Mouse (Mus musculus) layer of hippocampus, adult 9-11 months (tissue): ENCODE data around the gene Gucd1.
"Not testable (repeated sequence)": the region's sequence is repeated elsewhere in the genome, so short reads cannot be mapped to it uniquely, and the experiment has no call there.

Experiments
- DNase-seq: peaks from one replicate; pipeline ENCODE4 v3.0.0; 2022

Gucd1 gene

GRCm38 (mm10) chr10:75517758-75518143 lies at the start of gene Gucd1:
TSS of gene Gucd1 (minus strand) at chr10:75517972.
- peak; percentile 97 for DNase-seq

DNA sequence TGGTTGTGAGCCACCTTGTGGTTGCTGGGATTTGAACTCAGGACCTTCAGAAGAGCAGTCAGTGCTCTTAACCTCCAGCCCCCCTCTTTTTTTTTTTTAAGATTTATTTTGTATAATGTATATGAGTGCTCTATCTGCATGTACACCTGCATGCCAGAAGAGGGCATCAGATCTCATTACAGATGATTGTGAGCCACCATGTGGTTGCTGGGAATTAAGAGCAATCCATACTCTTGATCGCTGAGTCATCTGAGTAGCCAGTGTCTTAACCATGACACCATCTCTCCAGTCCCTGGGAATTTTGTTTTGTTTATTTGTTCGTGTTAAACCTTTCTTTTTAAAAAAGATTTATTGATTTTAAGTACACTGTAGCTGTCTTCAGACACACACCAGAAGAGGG lies 49.0 kb upstream of the Gucd1 start:
- DNase-seq: not testable (repeated sequence)

DNA sequence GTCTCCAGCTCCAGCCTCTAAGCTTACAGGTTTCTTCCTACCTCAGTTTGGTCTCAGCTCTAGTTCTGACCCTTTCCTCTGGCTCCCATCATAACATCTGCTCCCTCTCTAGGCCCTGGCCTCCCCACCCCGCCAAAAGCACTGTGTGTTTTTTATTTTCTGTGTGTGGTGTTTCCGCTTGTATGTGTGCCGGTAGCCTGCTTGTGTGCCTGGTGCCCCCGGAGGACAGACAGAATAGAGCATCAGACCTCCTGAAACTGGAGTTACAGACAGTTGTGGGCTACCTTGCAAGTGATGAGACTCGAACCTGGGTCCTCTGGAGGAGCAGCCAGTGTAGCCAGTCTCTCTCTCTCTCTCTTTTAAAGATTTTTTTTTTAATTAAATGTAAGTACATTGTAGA lies 48.5 kb upstream of the Gucd1 start:
- no peak for DNase-seq

- no peak for DNase-seq
Observed at GRCm38 (mm10) chr10:75565906-75566305, 48.1 kb upstream of the Gucd1 start.

DNA sequence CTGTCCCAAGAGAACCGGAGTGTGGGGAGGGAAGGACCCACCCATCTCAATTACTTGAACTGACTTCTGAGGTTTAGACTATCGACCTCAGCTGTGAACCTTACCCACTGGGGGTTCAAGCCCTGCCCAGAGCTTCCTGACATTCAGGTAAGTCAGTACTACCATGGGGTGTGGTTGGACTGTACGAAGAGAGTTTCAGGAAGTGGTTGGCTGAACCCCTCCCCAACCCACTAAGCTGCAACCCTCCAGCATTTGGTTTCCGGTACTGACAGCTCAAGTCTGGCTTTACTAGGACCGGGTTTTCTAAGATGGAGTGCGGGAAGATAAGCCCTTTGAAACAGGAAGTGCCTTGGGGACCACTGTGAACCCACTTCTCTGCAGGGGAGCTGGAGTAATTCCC lies 47.7 kb upstream of the Gucd1 start:
- DNase-seq: no peak

DNA sequence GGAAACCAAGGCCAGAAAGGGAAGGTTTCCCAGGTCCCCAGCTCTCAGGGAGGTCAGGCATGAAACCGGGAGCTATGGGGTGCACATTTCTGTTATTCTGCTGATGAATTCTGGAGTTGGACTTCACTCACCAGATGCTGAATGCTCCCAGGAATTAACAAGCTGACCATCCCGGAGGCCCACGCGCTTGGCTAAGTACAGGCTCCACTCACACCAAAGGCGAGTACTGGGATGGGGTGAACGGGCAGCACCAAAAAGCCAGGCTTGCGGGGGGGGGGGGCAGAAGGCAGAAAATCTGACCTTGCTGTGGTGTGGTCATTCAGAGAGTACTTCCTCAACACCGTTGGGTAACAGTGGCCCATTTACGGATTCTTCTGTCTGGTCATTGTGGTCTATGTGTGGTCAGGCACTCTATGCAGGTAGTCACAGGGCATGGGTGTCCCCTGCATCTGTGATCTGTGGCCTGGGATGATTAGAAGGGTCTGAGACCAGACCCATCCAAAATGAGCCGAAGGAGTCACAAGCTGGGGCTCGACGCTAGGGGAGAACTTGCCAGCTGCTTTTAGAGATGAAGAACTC lies 47.0 kb upstream of the Gucd1 start:
- DNase-seq: no peak

DNA sequence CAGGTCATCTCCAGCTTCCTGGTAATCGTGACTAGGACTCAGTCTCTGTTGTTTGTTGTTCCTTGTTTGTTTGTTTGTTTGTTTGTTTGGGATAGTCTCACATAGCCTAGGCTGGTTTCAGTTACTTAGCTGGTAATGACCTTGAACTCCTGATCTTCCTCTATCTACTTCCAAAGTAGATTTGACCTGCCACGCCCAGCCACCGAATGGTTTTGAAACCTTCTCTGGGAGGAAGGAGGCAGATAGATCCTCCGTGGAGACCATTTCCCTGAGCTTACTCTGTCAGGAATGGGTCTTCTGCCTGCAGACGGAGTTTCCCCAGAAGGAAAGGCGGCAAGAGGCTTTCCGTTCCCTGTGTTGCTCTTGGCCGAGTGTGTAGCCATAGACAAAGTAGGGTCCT lies 44.8 kb upstream of the Gucd1 start:
- DNase-seq: no peak

GRCm38 (mm10) chr10:75561071-75561654 lies 43.4 kb upstream of the Gucd1 start, which contains the start of gene Ggt1:
TSS of gene Ggt1 (plus strand) at chr10:75561604.
- DNase-seq: no peak

DNA sequence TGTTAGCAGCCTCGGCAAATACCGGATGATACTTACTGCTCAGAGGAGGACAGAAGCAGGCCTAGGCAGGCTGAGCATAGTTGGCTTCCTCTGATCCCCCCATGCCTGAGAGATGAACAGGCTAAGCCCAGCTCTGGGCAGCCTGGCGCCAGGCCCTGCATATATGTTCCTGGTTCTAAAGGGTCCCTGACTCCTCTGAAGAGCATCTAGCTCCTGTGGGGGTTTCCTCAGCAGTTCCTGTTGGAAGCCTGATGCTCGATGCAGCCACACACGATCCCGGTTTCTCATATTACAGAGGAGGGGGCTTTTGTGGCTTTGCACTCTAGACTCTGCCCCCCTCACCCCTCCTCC lies 42.8 kb upstream of the Gucd1 start:
- no peak for DNase-seq

- DNase-seq: no peak
Observed at GRCm38 (mm10) chr10:75559676-75560548, 42.1 kb upstream of the Gucd1 start, which contains the start of gene Lrrc75b. TSS of gene Lrrc75b (minus strand) at chr10:75560330.

DNA sequence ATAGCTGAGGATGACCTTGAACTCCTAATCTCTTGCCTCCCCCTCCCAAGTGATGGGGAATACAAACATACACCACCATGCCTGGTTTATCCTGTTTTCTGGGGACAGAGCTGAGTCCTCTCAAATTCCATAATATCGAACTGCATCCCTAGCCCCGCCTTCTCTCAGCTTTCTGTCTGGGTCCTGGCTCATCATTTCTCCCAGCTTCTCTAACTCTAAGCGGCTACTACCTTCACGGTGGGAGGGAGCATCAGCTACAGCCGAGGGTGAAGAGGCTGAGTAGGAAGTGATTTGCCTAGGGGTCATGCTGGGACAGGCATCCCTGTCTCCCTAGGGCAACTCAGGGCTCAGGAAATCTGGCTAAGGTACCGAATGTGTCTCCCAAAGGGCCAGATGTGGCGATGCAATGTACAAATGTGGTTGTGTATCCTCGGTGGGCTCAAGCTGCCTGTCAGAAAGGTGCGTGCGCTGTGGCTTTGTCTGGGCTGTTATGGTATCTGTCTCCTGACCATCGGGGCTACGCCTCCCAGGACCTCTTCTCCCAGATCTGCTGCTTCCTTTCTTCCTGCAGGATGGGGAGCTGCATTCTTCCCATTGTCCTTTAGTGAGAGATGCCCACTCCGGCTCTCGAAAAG lies 41.4 kb upstream of the Gucd1 start:
- DNase-seq: no peak

- peak; percentile 45 for DNase-seq
Observed at GRCm38 (mm10) chr10:75558515-75558914, 40.7 kb upstream of the Gucd1 start.

DNA sequence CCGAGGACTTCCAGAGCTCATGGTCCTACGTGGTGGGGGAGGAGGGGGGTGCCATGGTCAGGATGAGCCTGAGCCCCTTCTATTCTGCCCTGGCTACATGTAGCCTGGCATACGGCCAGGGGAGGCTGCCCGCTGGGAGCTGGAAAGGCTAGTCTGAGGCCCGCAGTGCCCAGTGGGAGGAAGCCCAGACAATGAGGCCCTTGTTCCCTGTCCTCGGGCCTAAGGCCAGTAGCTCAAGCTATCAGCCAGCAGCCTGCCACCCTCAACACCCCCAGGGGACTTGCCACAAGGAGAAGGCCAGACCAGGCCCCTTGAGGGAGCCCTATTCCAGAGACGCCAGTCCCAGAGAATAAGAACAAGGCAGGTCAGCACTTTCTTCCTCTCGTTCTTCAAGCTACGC lies 38.3 kb upstream of the Gucd1 start:
- DNase-seq: peak; percentile 92

DNA sequence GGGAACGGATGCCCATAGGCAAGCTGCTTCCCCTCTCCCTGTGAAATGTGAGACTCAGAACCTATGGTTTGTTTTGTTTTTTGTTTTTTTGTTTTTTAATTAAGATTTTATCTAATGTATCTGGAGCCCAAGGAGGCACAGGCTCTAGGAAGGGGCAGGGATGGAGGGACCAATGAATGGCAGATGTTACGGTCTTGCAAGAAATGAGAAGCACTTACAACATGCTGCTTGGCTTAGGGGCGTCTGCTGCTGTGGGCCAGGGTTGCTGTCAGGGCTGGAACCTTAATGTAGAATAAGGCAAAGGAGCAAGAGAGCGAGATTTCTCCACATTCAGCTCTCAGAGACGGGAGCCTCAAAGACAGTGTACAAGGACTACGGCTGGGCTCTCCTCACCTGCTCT lies 37.8 kb upstream of the Gucd1 start:
- DNase-seq: no peak

DNA sequence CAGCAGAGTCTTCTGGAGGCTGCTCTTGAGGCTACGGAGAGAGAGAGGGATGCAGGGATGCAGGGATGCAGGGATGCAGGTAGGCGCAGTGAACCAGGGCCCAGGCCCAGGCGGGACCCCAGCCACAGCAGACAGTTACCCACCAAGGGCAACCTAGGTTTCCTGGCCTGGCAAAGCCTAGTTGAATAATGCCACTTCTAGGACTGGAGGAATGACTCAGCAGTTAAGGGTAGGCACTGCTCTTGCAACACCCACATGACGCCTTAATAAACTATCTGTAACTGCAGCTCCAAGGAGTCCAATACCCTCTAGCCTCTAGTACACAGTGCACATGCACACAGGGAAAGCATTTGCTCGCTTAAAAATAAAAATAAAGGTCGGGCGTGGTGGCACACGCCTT lies 36.3 kb upstream of the Gucd1 start:
- DNase-seq: no peak

DNA sequence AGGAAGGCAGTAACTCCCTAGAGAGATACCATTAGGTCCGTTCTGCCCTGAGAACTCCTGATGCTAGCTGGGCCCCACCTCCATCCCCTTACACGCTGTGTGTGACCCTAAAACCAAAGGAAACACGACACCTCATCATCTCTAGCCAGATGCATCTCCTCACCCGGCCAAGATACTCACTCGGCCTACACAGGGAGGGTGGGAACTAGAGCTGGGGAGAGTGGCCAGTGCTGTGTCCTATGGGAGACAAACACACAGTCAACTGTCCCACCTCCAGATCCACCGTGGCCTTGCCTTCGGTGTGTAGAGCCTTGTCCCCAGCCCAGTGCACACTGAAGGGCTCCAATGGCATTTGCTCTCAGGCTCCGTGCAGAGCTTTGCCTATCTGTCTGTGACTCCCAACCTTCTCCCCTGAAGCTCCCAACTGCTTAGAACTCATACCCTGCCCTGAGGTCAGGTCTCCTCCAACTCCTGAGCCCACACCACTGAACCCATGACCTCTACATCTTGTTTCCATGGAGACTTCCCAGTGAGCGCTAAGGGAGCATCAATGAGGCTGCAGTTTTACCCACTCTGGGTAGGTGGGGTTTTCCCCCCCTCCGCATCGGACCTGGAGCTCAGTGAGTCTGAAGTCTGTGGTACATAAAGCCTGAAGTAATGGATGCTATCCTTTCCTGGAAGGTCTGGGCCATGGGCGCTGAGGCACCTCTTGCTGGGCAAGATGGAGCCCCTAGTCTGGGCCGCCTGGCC lies 35.1 kb upstream of the Gucd1 start:
- no peak for DNase-seq

- no peak for DNase-seq
Observed at GRCm38 (mm10) chr10:75552106-75552505, 34.3 kb upstream of the Gucd1 start.

DNA sequence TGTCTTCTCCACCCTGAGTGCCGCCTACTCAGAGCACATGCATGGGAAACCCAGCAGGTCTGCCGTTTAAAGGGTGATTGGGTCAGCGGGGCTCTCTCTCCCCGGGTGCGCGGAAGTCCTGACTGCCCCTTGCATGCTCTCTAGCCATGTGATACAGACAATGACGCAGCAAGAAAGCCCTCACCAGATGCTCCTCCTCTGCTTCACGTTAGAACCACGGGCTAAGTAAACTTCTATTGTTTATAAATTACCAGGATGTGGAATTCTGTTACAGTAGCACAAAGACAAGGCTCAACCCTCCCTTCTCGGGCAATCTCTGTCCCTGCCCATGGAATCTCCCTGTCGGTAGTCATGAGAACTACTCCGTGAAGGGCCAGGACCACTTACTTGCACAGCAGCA lies 33.4 kb upstream of the Gucd1 start:
- DNase-seq: no peak

DNA sequence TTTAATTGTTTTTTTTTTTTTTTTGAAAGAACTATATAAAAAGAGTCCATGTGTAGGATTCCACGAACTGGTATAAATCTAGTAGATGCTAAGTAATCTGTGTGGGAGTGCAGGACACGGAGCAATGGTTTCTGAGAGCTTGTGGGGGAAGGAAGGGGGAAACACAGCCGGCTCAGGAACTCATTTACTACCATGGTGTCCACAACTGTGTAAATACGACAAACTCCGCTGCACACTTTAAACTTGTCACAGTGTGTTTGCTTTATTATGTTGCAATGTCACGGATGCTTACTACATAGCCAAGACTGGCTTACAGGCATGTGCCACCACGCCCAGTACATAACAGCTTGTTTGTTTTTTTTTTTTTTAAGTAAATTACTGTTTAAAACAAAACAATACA lies 32.1 kb upstream of the Gucd1 start:
- no peak for DNase-seq

- no peak for DNase-seq
Observed at GRCm38 (mm10) chr10:75548486-75548885, 30.7 kb upstream of the Gucd1 start.

GRCm38 (mm10) chr10:75547901-75548300 lies 30.1 kb upstream of the Gucd1 start:
- DNase-seq: no peak

DNA sequence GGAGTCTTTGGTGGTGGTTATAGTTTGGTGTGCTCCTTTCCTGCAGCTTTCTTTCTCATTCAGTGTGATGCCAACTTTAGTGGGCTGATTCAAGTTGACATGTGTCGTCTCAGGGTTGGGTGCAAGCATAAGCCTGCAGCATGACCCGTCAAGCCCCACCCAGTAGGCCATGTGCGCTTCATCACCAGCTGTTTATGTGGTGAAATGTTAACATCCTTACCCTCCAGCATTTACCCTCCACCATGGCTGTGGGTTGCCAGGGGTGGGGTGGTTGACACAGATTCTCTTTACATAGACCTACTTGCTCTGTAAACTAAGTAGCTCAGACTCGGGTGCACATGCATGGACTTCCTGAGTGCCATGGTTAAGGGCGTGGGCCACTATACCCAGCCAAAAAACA lies 18.4 kb upstream of the Gucd1 start:
- DNase-seq: no peak

- no peak for DNase-seq
Observed at GRCm38 (mm10) chr10:75535423-75535822, 17.7 kb upstream of the Gucd1 start.
